Mouse (Mus musculus) CD4-positive helper T cell, adult 2 months (primary cell): ENCODE results near the gene Fam19a5.

Source experiments
- DNase-seq: peaks from one replicate; pipeline ENCODE4 v3.0.0-alpha.2; 2012; ENCODE audit warnings: low read depth, missing footprints, low spot score

The Fam19a5 gene

GRCm38 (mm10) chr15:87726657-87727236 lies 182.6 kb downstream of the Fam19a5 start:
- DNase-seq = no peak

GRCm38 (mm10) chr15:87736345-87736744 lies 192.2 kb downstream of the Fam19a5 start:
- no peak for DNase-seq

- no peak for DNase-seq
Measured at GRCm38 (mm10) chr15:87755482-87755881, 211.4 kb downstream of the Fam19a5 start.

- no peak for DNase-seq
Measured at GRCm38 (mm10) chr15:87765876-87766275, 221.8 kb downstream of the Fam19a5 start.

GRCm38 (mm10) chr15:87773955-87774354 lies 229.9 kb downstream of the Fam19a5 start:
- no peak for DNase-seq

- no peak for DNase-seq
Measured at GRCm38 (mm10) chr15:87783331-87783730, 239.2 kb downstream of the Fam19a5 start.

GRCm38 (mm10) chr15:87789671-87790070 lies 245.6 kb downstream of the Fam19a5 start:
- no peak for DNase-seq

GRCm38 (mm10) chr15:87793661-87794060 lies 249.6 kb downstream of the Fam19a5 start:
- DNase-seq = no peak

GRCm38 (mm10) chr15:87796571-87796970 lies 252.5 kb downstream of the Fam19a5 start:
- no peak for DNase-seq
